Mouse (Mus musculus): ENCODE measurements around the gene Adamtsl1.
A peak's percentile ranks its signal among the peaks of the same experiment; 100 is the strongest.

The Adamtsl1 gene

DNA sequence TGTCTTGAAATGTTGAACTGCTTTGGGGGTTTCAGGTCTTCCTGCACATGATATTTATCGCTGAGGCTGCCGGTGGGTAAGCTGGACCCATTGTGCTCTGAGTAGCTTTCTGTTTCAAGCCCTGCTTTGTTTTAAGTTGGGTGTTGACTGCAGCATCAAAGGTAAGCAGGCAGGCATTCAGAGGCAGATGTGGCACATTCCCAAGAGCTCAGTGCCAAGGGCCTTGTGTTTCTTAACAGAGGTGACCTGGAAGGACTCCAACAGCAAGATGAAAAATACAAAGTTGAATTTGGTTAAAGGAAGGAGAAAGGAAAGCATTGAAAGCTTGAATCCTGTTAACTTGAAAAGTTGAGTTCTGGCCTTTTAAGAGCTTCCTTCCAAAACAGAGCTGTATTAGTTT lies 402.1 kb downstream of the Adamtsl1 start:
- no peak for DNase-seq (ENCODE audit: extremely low read depth, insufficient read length, low spot score)

DNA sequence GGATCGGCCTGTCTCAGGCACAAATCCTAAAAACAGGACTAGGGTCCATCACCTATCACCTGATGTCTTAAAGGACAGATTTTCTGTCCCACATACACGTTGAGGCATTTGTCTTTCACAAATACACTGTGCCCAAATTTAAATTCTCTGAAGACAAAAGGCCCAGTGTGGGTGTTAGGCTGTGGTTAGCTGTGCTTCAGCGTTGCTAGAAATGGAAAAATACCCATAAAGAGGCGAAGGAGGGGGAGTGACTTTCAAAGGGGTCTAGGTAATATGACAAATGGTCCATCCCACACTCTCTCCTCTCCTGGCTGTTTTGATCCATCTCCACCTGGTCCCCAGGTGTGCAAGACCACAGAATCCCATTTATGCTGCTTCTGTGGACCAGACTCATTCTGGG lies 404.4 kb downstream of the Adamtsl1 start:
- DNase-seq (ENCODE audit: extremely low read depth, insufficient read length, low spot score): no peak

DNA sequence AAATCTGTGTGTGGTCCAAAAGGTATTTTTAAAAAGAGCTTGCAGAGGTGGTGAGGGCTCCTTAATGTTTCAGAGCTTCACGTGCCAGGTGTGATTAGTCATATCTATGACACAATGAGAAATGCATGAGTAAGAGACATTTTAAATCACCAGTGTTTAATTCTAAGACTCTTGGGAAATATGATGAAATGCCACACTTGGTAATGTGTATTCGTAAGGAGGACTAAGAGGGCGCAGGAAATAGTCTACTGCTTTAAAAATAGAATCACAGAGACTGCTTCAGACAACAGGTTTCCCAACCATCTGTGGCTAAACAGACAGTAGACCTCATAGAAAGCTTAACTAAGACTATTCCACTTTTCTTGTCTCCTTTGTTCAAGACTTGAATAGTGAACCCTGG lies 406.5 kb downstream of the Adamtsl1 start:
- no peak for DNase-seq (ENCODE audit: extremely low read depth, insufficient read length, low spot score)

DNA sequence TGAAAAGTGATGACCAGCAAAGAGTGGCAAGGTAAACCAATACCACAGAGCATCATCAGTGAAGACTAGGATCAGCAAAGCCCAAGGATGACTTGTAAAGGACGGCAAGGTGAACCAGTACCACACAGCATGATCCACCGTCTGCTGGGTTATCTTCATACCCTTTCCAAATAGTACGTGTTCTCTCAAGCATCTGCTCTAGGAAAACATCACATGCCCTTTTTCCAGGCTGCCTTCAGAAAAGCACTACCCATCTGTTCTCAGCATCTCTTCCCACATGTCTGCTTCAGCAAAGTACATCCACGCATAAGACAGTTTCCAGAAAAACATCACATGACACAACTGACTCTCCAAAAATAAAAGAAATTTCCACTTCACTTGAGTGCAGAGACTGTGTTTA lies 408.8 kb downstream of the Adamtsl1 start:
- no peak for DNase-seq (ENCODE audit: extremely low read depth, insufficient read length, low spot score)

DNA sequence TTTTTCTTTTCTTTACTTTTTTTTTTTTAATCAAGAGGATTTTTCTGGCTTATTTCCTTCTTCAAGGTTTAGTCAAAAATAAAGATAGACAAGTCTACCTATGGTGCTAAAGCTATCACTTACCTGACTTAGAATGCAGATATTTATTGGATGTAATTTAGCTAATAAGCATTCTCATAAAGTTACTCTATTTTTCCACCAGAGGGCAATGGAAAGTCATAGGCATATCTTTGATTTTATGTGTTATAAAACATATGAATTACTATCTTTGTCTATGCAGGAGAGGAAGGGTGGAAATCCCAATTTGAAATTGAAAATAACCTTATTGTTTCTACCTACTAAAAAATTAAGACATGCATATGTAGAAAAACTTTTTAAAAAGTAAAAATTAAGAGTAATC lies 418.2 kb downstream of the Adamtsl1 start:
- no peak for DNase-seq (ENCODE audit: extremely low read depth, insufficient read length, low spot score)

DNA sequence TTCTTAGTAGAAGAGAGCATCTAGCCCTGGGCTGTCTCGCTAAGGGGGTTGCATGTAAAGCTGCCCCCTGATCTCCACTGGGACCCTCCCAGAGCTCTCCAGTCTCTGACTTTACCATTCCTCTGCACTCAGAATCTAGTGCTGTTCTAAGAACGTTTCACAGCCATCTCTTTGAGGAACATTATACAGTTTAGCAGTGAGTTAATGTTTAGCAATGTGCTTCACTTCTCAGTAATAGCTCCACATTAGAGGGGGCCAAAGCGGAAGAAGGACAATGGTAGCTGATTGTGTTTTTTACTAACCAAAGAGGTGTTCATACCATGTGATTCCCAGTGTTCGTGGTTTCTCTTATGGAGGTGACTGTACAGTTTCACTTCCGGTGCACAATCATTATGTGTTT lies 425.5 kb downstream of the Adamtsl1 start:
- DNase-seq (ENCODE audit: extremely low read depth, insufficient read length, low spot score): no peak

DNA sequence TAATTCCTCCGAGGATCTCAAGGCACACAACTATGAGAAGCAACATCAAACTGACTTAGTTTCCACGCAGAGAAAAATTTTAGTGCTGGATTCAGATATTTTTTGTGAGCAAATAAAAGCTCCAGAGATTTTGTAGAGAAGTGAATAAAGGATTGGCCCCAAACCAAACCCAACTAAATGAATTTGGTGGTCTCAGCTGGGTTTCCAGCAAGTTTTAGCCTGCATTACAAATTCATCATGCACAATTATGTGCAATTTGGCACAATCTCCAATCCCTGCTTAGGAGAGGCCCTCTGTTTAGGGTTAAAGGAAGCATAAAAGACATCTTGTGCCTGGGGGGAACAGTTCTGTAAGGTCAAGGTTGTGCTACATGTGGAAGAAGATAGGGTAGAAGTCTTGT lies 427.9 kb downstream of the Adamtsl1 start:
- no peak for DNase-seq (ENCODE audit: extremely low read depth, insufficient read length, low spot score)

DNA sequence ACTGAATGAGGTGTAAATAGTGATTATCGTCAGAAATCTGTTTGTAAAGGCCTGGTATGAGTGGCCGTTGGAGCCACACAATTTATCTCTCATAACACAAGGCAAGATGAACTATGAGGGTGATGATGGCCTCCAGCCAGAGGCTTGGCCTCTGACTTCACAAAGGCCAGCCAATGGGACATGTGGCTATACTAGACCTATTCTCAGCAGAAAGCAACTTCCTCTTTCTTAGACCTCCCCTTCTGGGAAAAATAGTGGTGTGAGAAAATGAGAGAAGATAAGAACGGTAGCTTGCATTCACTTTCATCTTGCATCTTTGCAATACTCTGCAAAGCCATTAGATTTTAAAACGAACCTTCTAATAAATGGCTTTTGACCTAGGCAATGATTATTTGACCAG lies 439.6 kb downstream of the Adamtsl1 start:
- DNase-seq (ENCODE audit: extremely low read depth, insufficient read length, low spot score): no peak

DNA sequence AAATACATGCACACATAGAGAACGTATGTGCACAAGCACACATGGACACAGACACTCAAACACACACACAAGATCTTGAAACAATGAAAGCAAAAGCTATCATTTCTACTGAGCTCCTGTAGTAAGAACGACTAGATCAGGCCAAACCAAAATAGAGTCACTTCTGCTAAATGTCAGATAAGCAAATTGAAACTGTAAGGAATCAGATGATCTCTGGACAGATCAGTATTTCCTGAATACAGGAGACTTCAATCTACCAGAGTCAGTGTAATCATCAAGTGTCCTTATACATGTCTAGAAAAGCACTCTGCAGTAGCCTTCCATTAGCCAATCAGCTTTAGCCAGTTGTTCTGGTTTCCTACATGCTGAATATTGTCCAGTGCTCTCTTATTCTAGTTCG lies 441.4 kb downstream of the Adamtsl1 start:
- DNase-seq (ENCODE audit: extremely low read depth, insufficient read length, low spot score): no peak

DNA sequence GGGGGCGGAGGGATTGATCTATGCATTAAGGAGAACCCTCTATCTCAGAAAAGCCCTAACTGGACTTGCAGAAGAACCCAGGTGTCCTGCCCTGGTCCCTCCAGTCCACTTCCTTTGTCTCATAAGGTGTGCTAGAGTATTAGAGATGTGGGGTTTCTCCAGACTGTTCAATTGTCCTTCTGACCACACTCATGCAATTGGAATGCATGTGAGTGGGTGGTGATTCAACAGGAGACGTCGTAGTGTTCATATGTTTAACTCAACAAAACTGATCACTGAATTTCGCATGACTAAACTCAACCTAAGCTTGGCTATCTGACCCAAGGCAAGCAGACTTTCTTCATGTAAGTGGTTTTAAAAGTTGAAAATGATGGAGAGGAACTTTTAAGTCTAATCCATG lies 443.3 kb downstream of the Adamtsl1 start:
- no peak for DNase-seq (ENCODE audit: extremely low read depth, insufficient read length, low spot score)

DNA sequence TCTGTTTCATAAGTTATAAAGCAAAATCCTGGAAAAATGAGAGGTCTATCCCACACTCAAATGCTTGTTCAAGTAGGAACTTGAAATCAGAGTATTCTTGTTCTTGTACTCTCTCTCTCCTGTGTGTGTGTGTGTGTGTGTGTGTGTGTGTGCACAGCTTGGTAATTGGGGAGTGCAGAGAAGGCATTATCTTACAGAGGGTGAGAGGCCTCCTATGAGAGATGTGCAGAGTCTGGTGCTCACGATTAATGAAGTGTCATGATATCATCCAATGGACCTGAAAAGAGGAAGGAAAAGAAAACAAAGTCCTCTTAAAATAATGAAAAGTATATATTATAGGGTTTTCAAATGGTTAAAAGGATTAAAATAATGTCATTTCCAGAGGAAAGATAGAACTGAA lies 443.9 kb downstream of the Adamtsl1 start:
- no peak for DNase-seq (ENCODE audit: extremely low read depth, insufficient read length, low spot score)

DNA sequence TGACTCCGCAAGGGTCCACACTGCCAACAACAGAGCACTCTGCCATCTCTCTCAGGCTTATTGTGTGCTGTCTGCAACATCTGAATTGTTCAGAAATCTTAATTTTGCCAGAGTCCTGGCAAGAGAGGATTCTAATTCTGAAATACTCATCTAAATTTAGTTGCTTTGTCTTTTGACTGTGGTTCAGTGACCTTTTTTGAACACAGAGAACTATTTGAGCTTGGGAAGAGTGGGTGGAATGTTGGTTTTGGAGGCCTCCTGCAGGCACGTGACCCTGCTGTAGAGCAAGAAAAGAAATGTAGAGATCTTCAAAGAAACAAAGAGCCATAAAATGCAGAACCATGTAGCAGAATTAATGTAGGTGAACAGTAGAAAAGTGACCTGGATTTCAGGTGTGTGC lies 445.0 kb downstream of the Adamtsl1 start:
- no peak for DNase-seq (ENCODE audit: extremely low read depth, insufficient read length, low spot score)

DNA sequence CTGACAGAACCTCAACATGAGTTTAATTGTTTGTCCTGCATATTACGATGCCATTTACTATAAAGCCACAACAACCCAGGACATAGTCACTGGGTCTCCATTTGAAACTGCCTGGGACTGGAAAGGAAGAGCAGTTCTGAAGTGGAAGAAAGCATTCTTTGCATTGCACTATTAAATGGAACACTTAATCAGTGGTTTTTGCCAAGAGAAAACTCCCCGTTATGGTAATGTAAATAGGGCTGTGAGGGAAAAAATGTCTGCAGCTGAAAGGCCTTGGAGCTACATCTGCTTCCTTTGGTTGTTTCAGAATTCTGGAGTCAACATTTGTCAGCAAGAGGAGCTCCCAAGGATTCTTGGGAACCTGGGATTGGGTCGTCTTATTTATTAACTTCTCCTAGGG lies 462.2 kb downstream of the Adamtsl1 start:
- no peak for DNase-seq (ENCODE audit: extremely low read depth, insufficient read length, low spot score)

DNA sequence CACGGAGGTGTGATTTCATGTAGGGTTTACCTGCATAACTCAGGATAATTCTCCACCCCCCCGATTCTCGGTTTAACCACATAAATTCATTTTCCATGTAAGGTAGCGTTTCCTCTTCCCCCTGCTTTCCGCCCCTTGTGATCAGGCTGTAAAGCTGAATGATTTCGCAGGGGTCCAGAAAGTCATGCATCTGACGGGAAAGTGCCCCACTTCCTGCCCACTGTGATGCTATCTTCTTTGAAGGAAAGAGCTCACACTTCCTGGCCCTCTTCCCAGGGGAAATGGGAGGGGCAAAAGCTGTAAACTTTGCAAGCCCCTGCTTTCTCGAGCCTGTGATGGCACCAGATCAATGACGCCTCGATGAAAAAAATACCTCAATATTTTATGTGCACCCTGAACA lies 465.2 kb downstream of the Adamtsl1 start:
- DNase-seq (ENCODE audit: extremely low read depth, insufficient read length, low spot score): no peak

DNA sequence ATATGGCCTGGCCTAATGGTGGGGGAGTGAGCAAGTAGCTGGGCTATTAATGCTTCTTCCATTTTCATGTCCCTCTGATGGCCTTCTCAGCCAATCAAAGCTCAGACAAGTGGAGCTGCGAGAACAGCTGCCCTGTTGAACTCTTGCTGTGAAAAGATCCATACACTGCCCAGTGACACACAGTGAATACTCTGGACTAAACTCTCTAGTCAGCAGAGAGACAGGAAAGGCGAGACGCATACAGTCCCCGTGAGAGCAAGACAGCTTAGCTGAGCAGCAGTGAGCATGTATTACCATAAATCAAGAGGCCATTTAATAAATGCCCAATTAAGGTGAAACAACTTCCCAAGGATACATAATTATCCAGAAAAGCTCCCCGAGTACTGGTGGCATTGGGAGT lies 492.6 kb downstream of the Adamtsl1 start:
- no peak for DNase-seq (ENCODE audit: extremely low read depth, insufficient read length, low spot score)

DNA sequence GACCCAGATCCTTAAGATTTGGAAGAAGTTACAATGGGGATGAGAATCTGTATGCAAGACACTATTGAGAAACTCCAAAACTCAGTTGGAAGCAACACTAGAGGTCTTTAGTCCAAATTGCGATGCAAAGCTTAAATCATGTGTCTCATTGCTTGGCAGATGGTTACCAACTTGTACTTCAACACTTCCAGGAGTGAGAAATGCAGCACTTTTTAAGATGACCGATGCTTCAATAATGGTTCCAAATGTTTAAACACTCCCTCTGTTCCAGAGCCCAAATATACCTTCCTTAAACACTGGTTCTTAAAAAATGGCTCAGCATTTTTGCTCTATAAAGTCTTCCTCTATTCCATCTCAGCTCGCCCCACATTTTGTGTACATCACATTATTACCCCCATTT lies 499.7 kb downstream of the Adamtsl1 start:
- no peak for DNase-seq (ENCODE audit: extremely low read depth, insufficient read length, low spot score)

DNA sequence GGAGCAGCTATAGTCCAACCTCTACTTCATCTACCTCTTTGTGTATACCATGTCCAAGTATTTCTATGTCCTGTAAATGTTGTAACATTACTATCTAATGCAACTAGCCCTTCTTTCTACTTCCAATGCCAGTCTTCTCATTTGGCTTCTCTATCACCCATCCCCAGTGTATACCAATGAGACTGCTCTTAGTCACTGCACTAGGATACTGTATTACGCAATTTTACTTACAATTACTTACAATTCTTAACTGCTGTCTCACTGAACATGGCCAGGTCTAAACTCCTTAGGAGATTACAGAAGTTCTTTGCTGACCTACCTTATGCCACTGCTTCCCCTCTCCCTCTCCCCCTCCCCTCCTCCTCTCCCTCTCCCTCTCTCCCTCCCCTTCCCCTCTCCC lies 505.0 kb downstream of the Adamtsl1 start:
- no peak for DNase-seq (ENCODE audit: extremely low read depth, insufficient read length, low spot score)

DNA sequence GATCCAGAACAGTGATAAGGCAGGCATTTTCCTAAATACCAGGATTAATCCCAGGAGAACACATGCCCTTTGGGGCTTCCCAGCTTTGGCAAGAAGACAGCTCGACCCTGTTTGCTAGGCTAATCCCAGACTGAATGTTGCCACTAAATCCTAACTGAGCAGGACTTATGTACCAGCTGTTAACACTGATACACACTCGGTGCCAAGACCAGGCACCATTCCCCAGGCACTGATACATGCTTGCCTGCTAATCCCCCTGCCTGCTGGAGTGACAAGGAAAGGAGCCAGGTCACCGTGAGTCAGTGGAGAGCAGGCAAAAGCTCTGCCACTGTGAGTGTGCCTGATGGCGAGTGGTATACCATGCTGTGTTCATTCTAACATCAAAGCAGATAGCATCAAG lies 505.6 kb downstream of the Adamtsl1 start:
- DNase-seq (ENCODE audit: extremely low read depth, insufficient read length, low spot score): no peak

DNA sequence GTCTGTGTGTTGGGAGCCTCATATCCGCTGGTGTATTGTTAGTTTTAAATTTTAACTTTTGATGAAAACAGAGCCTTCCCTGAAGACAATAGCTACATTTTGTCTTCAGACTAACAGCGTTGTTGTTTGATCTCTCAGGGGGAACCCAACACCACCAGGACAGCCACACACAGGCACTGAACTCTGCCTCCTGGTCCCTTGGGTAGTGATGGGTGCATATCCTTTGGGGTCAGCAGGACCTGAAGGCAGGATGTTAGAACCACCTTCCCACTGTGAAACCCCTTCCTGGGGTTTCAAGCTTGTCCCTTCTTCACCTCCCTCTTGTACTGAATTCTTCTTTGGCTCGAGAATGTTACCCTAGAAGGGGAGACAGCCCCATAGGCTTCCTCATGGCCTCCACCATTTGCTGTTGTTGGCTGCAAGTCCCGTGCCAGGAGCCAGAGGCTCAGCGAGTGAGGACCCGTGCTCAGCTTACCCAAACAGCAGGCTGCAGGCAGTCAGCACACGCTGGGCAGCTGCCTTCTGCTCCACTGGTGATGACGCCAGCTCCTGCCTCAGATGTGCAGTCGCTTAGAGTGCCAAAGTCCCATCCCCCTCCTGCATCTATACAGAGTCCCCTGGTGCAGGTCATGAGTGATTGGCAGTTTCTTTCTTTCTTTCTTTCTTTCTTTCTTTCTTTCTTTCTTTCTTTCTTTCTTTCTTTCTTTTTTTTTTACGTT lies 506.6 kb downstream of the Adamtsl1 start:
- DNase-seq (ENCODE audit: extremely low read depth, insufficient read length, low spot score): no peak

DNA sequence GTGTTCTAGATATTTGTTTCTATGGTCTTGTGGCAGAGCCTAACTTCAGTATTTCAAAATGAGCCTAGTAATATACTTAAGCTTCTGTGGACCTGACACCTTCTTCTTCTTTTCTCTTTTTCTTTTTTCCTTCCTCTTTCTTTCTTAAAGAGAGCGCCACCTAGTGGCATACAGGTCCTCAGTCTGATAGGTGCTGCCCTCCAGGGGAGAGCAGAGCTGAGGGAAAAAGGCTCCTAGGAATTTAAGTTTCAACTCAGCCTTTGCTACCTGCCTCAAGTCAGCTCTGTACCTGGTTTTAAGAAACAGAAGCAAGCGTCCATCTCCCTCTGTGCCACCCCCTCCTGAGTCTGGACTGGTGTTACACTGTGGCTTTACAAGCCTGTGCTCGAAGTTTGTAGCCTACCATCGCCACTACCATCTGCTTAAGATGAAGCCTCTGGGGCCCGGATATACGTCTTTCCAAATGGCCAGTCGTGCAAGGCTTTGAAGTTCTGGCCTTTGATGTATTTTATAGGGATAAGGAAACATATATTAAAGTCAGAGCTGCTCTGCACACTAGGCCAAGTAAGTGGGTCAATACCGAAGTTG lies 510.7 kb downstream of the Adamtsl1 start:
- DNase-seq (ENCODE audit: extremely low read depth, insufficient read length, low spot score): peak; percentile 9

DNA sequence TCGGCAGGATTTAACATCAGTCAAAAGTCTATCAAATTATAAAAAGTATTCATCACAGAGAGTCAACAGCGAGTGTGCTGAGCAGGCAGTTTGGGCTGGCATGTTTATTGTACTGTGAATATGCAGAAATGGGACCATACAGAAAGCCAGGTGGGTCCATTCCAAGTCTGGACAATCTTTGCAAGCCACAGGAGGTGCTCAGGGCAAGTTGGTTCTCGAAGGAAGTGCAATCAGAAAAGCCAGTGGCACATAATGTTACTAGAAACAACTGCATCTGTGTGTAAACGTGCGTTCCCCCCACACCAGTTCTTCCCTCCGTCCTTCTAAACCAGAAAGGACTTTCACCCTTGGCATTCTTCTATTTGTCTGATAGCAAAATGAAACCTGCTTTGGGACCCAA lies 515.5 kb downstream of the Adamtsl1 start:
- no peak for DNase-seq (ENCODE audit: extremely low read depth, insufficient read length, low spot score)

DNA sequence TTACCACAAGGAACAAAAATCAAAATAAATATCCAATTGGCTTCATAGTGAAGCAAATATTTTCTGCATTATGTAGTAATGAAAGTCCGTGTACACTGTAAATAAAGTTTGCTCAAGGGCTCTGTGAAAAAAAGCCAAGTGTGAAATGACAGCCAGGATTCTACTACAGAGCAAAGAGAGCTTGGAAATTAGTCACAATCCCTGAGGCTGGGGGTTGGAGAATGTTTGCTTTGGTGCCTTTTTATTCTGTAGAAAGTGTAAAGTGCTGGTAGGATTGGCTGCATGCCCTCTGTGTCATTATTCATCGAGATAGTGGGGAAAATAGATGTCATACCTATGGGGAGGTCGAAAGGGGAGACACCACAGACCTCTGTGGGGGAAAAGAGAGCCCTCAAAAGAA lies 516.2 kb downstream of the Adamtsl1 start:
- no peak for DNase-seq (ENCODE audit: extremely low read depth, insufficient read length, low spot score)

DNA sequence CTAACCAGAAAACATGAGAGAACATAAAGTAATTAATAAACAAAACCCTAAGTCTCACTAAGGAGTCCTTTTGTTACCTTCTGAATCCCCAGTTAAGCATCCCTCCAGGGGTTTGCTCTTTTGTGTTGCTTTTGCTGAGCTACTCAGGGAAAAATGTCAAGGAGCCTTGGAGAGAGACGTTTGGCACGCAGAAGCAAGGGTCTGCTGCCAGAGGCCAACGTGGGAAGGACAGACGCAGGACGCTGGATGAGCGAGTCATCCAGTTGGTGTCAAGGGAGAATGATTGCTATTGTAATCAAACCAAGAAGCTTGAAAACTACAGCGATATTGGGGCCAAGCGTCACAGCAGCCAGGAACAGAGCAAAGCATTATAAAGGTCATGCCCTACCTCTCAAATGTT lies 517.1 kb downstream of the Adamtsl1 start:
- DNase-seq (ENCODE audit: extremely low read depth, insufficient read length, low spot score): no peak

All from 3134 (cell line).